Mouse (Mus musculus) kidney, adult 2 months (tissue): ENCODE measurements around the gene Gm49601.

Source experiments
- CTCF ChIP-seq: fragments of 200-500 bp; conservative IDR thresholded peaks from 2 replicates; pipeline ENCODE4 v1.5.1; 2011; ENCODE audit warnings: low read depth, mild to moderate bottlenecking, control low read depth, low read length, moderate library complexity, mixed read lengths; ENCODE audit not compliant: insufficient read depth, insufficient read length
- POLR2A ChIP-seq: fragments of 200-500 bp; IDR thresholded peaks from one replicate; pipeline ENCODE4 v1.6.1; 2011; ENCODE audit warnings: low read depth, low read length, control low read depth

- no peak for TF ChIP-seq CTCF
- no peak for TF ChIP-seq POLR2A
Observed at GRCm38 (mm10) chr16:18658597-18658996, 32.4 kb upstream of the Gm49601 start.
